Mouse (Mus musculus) stomach, postnatal 0 days (tissue): ENCODE results near the gene Slc24a1. TPM values are rescaled to one million over a fixed set of nuclear protein-coding genes. Genes with fewer than 3 reads are reported as not detected.

ENCODE experiments used
- ATAC-seq: fragments of 200-750 bp; cut with Nextera tagmentation; 2 replicates; pipeline ENCODE4 v1.8.0; 2017; ENCODE audit not compliant: low FRiP score, low TSS enrichment
- DNase-seq: peaks from one replicate; pipeline ENCODE4 v3.0.0-alpha.2; 2016; ENCODE audit warnings: low spot score
- H3K27ac ChIP-seq: fragments of 300-500 bp; sonication (generic); replicated peaks from 2 replicates; pipeline ENCODE4 v1.5.1; 2014; ENCODE audit warnings: mild to moderate bottlenecking, control low read depth
- H3K27me3 ChIP-seq: fragments of 300-500 bp; sonication (generic); 2 replicates; pipeline ENCODE4 v1.6.1; 2014; ENCODE audit warnings: low read length; ENCODE audit not compliant: control insufficient read depth, insufficient read depth
- H3K36me3 ChIP-seq: fragments of 300-500 bp; sonication (generic); 2 replicates; pipeline ENCODE4 v1.6.1; 2014; ENCODE audit warnings: low read length, mixed read lengths; ENCODE audit not compliant: control insufficient read depth, insufficient read depth
- H3K4me1 ChIP-seq: fragments of 300-500 bp; sonication (generic); replicated peaks from 2 replicates; pipeline ENCODE4 v1.6.1; 2014; ENCODE audit warnings: antibody characterized with exemption; ENCODE audit not compliant: control insufficient read depth, insufficient read depth
- H3K4me2 ChIP-seq: fragments of 300-500 bp; sonication (generic); replicated peaks from 2 replicates; pipeline ENCODE4 v1.6.1; 2014; ENCODE audit warnings: low read depth, mild to moderate bottlenecking, control low read depth, moderate library complexity
- H3K4me3 ChIP-seq: fragments of 300-500 bp; sonication (generic); 2 replicates; pipeline ENCODE4 v1.5.1; 2014; ENCODE audit warnings: low read depth, low read length, control low read depth
- H3K9ac ChIP-seq: fragments of 300-500 bp; sonication (generic); 2 replicates; pipeline ENCODE4 v1.6.1; 2014; ENCODE audit warnings: mild to moderate bottlenecking, low read length, control low read depth, mixed read lengths
- H3K9me3 ChIP-seq: fragments of 300-500 bp; sonication (generic); 2 replicates; pipeline ENCODE4 v1.6.1; 2016; ENCODE audit warnings: low read length; ENCODE audit not compliant: control insufficient read depth
- CTCF ChIP-seq: IDR thresholded peaks from 2 replicates; pipeline ENCODE4 v1.5.1; 2016; ENCODE audit warnings: antibody characterized with exemption, low read depth, mild to moderate bottlenecking, moderate library complexity
- EP300 ChIP-seq: optimal IDR thresholded peaks from 2 replicates; pipeline ENCODE3; 2016; ENCODE audit warnings: antibody characterized with exemption
- WGBS: fragments of 180-500 bp; shearing (Covaris S2); extraction: QIAGEN DNeasy Blood & Tissue Kit; methylation state at CpG from one replicate; pipeline ENCODE4 v1.1.7; 2014; 5-methylcytosine and 5-hydroxymethylcytosine counted together
- polyA plus RNA-seq: library from polyadenylated mRNA; unstranded; fragments of >200 nt; fragmentation: Nextera tagmentation; extraction: Ambion mirVana; gene quantifications from 2 replicates; pipeline ENCODE4 v1.2.1, GENCODE M21; 2015

Slc24a1 gene
- polyA plus RNA-seq, 1 experiment from 2014 or later, result 0.05 TPM

- peak overlapping the region; percentile 39 for H3K4me2 ChIP-seq
- H3K4me1 ChIP-seq, result no peaks in the 10 kb centered on the region
- 42% methylated on average over 16 of the region's 16 CpGs for WGBS
- H3K9ac ChIP-seq, result peak overlapping the region; percentile 23; the same call in 1 of the 2 replicates
- peak overlapping the region; percentile 20 for H3K4me3 ChIP-seq
- 0 out of 2 replicates have a peak, but pooled peaks cover 2% of the 10 kb centered on the region for H3K36me3 ChIP-seq
- H3K9me3 ChIP-seq, result no peaks in the 10 kb centered on the region
- ATAC-seq, result no peak
- TF ChIP-seq EP300, result no peak
- TF ChIP-seq CTCF, result no peak
- no peaks in the 10 kb centered on the region for H3K27me3 ChIP-seq
- no peak overlapping the region for H3K27ac ChIP-seq
- peak; percentile 67 for DNase-seq
Measured at GRCm38 (mm10) chr9:64918560-64918959, 32.8 kb downstream of the Slc24a1 start.

- ATAC-seq (no peak), DNase-seq (no peak)
- TF ChIP-seq EP300 (no peak), CTCF (no peak)
- H3K9ac ChIP-seq, result no peak overlapping the region
- no peak overlapping the region for H3K27ac ChIP-seq
- no peaks in the 10 kb centered on the region for H3K27me3 ChIP-seq
- no peak overlapping the region for H3K4me3 ChIP-seq
- 0 out of 2 replicates have a peak, but pooled peaks cover 5% of the 10 kb centered on the region for H3K36me3 ChIP-seq
- 67% methylated on average over 4 of the region's 4 CpGs for WGBS
- no peaks in the 10 kb centered on the region for H3K9me3 ChIP-seq
- H3K4me2 ChIP-seq, result no peak overlapping the region
- H3K4me1 ChIP-seq, result no peaks in the 10 kb centered on the region
Measured at GRCm38 (mm10) chr9:64914629-64915028, 36.8 kb downstream of the Slc24a1 start.

GRCm38 (mm10) chr9:64913973-64914372 lies 37.4 kb downstream of the Slc24a1 start:
- Histone ChIP-seq H3K9ac (no peak overlapping the region), H3K4me1 (no peaks in the 10 kb centered on the region), H3K27ac (no peak overlapping the region), H3K9me3 (no peaks in the 10 kb centered on the region), H3K4me2 (no peak overlapping the region), H3K27me3 (no peaks in the 10 kb centered on the region), H3K4me3 (no peak overlapping the region), H3K36me3 (0 out of 2 replicates have a peak, but pooled peaks cover 5% of the 10 kb centered on the region)
- TF ChIP-seq EP300 (no peak), CTCF (no peak)
- ATAC-seq (peak; percentile 51; the same call in 1 of the 2 replicates), DNase-seq (no peak)
- 57% methylated on average over 2 of the region's 2 CpGs for whole genome bisulfite sequencing

- Histone ChIP-seq H3K4me3 (no peak overlapping the region), H3K27ac (no peak overlapping the region), H3K4me1 (no peaks in the 10 kb centered on the region), H3K27me3 (no peaks in the 10 kb centered on the region), H3K9me3 (no peaks in the 10 kb centered on the region), H3K4me2 (no peak overlapping the region), H3K9ac (no peak overlapping the region), H3K36me3 (0 out of 2 replicates have a peak, but pooled peaks cover 5% of the 10 kb centered on the region)
- DNase-seq (peak; percentile 45), ATAC-seq (peak; percentile 57; the same call in 1 of the 2 replicates)
- TF ChIP-seq EP300 (no peak), CTCF (no peak)
- 73% methylated on average over 4 of the region's 4 CpGs for WGBS
Measured at GRCm38 (mm10) chr9:64913406-64913805, 38.0 kb downstream of the Slc24a1 start.

- no peaks in the 10 kb centered on the region for H3K27me3 ChIP-seq
- H3K9me3 ChIP-seq, result no peaks in the 10 kb centered on the region
- DNase-seq (no peak), ATAC-seq (no peak)
- H3K4me3 ChIP-seq, result no peak overlapping the region
- no peak overlapping the region for H3K4me2 ChIP-seq
- TF ChIP-seq EP300 (no peak), CTCF (no peak)
- no peak overlapping the region for H3K27ac ChIP-seq
- WGBS, result 90% methylated on average over 3 of the region's 3 CpGs
- H3K9ac ChIP-seq, result no peak overlapping the region
- H3K4me1 ChIP-seq, result no peaks in the 10 kb centered on the region
- 0 out of 2 replicates have a peak, but pooled peaks cover 2% of the 10 kb centered on the region for H3K36me3 ChIP-seq
Measured at GRCm38 (mm10) chr9:64907441-64907840, 44.0 kb downstream of the Slc24a1 start.

GRCm38 (mm10) chr9:64904917-64905640 lies 46.3 kb downstream of the Slc24a1 start:
- Histone ChIP-seq H3K9me3 (no peaks in the 10 kb centered on the region), H3K36me3 (0 out of 2 replicates have a peak, but pooled peaks cover 2% of the 10 kb centered on the region), H3K27ac (no peak overlapping the region), H3K9ac (no peak overlapping the region), H3K27me3 (no peaks in the 10 kb centered on the region), H3K4me1 (no peaks in the 10 kb centered on the region), H3K4me3 (no peak overlapping the region), H3K4me2 (no peak overlapping the region)
- ATAC-seq (no peak), DNase-seq (no peak)
- 82% methylated on average over 14 of the region's 14 CpGs for WGBS
- TF ChIP-seq EP300 (no peak), CTCF (no peak)
